Mouse (Mus musculus) lung, postnatal 0 days (tissue): Measurements from ENCODE around the gene Ccdc85b. TPM values are rescaled to one million over a fixed set of nuclear protein-coding genes. Genes with fewer than 3 reads are reported as not detected.

Source experiments
- ATAC-seq: fragments of 200-750 bp; cut with Nextera tagmentation; 2 replicates; pipeline ENCODE4 v1.8.0; 2017; ENCODE audit warnings: moderate library complexity
- DNase-seq: peaks from one replicate; pipeline ENCODE4 v3.0.0-alpha.2; 2016; ENCODE audit warnings: low spot score
- H3K27ac ChIP-seq: fragments of 300-500 bp; sonication (generic); 2 replicates; pipeline ENCODE4 v1.5.1; 2014; ENCODE audit warnings: antibody characterized with exemption, mild to moderate bottlenecking, low read length, mixed read lengths
- H3K27me3 ChIP-seq: fragments of 300-500 bp; sonication (generic); replicated peaks from 2 replicates; pipeline ENCODE4 v1.6.1; 2014; ENCODE audit warnings: low read length, mixed read lengths; ENCODE audit not compliant: insufficient read depth
- H3K36me3 ChIP-seq: fragments of 300-500 bp; sonication (generic); 2 replicates; pipeline ENCODE4 v1.6.1; 2014; ENCODE audit warnings: low read length, mixed read lengths; ENCODE audit not compliant: insufficient read depth
- H3K4me1 ChIP-seq: fragments of 300-500 bp; sonication (generic); 2 replicates; pipeline ENCODE4 v1.6.1; 2014; ENCODE audit warnings: antibody characterized with exemption, low read depth, low read length, mixed read lengths; ENCODE audit not compliant: insufficient read depth
- H3K4me2 ChIP-seq: fragments of 300-500 bp; sonication (generic); replicated peaks from 2 replicates; pipeline ENCODE4 v1.6.1; 2014; ENCODE audit warnings: low read depth, mild to moderate bottlenecking, low read length, moderate library complexity, mixed read lengths
- H3K4me3 ChIP-seq: fragments of 300-500 bp; sonication (generic); 2 replicates; pipeline ENCODE4 v1.5.1; 2014; ENCODE audit warnings: low read depth, low read length
- H3K9ac ChIP-seq: fragments of 300-500 bp; sonication (generic); replicated peaks from 2 replicates; pipeline ENCODE4 v1.6.1; 2014; ENCODE audit warnings: low read depth, mild to moderate bottlenecking
- H3K9me3 ChIP-seq: fragments of 300-500 bp; sonication (generic); 2 replicates; pipeline ENCODE4 v1.6.1; 2016; ENCODE audit warnings: low read length, mixed read lengths
- CTCF ChIP-seq: IDR thresholded peaks from 2 replicates; pipeline ENCODE4 v1.5.1; 2016; ENCODE audit warnings: antibody characterized with exemption, mild to moderate bottlenecking
- EP300 ChIP-seq: IDR thresholded peaks from 2 replicates; pipeline ENCODE4 v1.6.1; 2016; ENCODE audit warnings: antibody characterized with exemption, mild to moderate bottlenecking, control low read depth
- WGBS: fragments of 180-500 bp; shearing (Covaris S2); extraction: QIAGEN DNeasy Blood & Tissue Kit; methylation state at CpG from one replicate; pipeline ENCODE4 v1.1.7; 2014; 5-methylcytosine and 5-hydroxymethylcytosine counted together
- polyA plus RNA-seq: library from polyadenylated mRNA; unstranded; fragments of >200 nt; fragmentation: Nextera tagmentation; extraction: Ambion mirVana; gene quantifications from 2 replicates; pipeline ENCODE4 v1.2.1, GENCODE M21; 2015

The Ccdc85b gene
- polyA plus RNA-seq, 1 experiment from 2014 or later: 14.4 TPM

GRCm38 (mm10) chr19:5459896-5460295, 2.2 kb upstream of the Ccdc85b start:
- Histone ChIP-seq H3K9me3 (no peaks in the 10 kb centered on the region), H3K4me2 (peak overlapping the region; percentile 71), H3K4me3 (peak overlapping the region; percentile 78), H3K4me1 (peaks cover 13% of the 10 kb centered on the region), H3K27me3 (no peaks in the 10 kb centered on the region), H3K9ac (no peak overlapping the region), H3K27ac (0 out of 2 replicates have a peak overlapping the region, but pooled peaks have one; percentile 73), H3K36me3 (peaks cover 2% of the 10 kb centered on the region; the same call in 1 of the 2 replicates)
- no peak for ATAC-seq
- TF ChIP-seq EP300 (no peak), CTCF (no peak)
- WGBS: 24% methylated on average over 3 of the region's 3 CpGs
- no peak for DNase-seq

GRCm38 (mm10) chr19:5459019-5459418, 1.3 kb upstream of the Ccdc85b start:
- no peaks in the 10 kb centered on the region for H3K9me3 ChIP-seq
- no peaks in the 10 kb centered on the region; the same call in 1 of the 2 replicates for H3K36me3 ChIP-seq
- no peak for TF ChIP-seq EP300
- TF ChIP-seq CTCF: no peak
- no peak overlapping the region for H3K9ac ChIP-seq
- no peaks in the 10 kb centered on the region for H3K27me3 ChIP-seq
- no peak overlapping the region for H3K4me2 ChIP-seq
- 58% methylated on average over 7 of the region's 7 CpGs for WGBS
- H3K4me3 ChIP-seq: no peak overlapping the region
- DNase-seq (no peak), ATAC-seq (no peak)
- H3K27ac ChIP-seq: no peak overlapping the region
- peaks cover 13% of the 10 kb centered on the region for H3K4me1 ChIP-seq

GRCm38 (mm10) chr19:5456922-5457745, 560 bp downstream of the Ccdc85b start:
- TF ChIP-seq CTCF (peak; percentile 35), EP300 (no peak)
- WGBS: under 1% methylated on average over 63 of the region's 70 CpGs
- Histone ChIP-seq H3K27ac (peak overlapping the region; percentile 92), H3K4me1 (peaks cover 13% of the 10 kb centered on the region), H3K9ac (peak overlapping the region; percentile 74), H3K27me3 (no peaks in the 10 kb centered on the region), H3K36me3 (no peaks in the 10 kb centered on the region), H3K9me3 (no peaks in the 10 kb centered on the region), H3K4me3 (peak overlapping the region; percentile 79), H3K4me2 (peak overlapping the region; percentile 98)
- ATAC-seq (peak; percentile 92), DNase-seq (peak; percentile 97)

- peak overlapping the region; percentile 74 for H3K9ac ChIP-seq
- ATAC-seq (peak; percentile 31), DNase-seq (peak; percentile 44)
- TF ChIP-seq CTCF (no peak), EP300 (peak; percentile 55)
- peaks cover 13% of the 10 kb centered on the region for H3K4me1 ChIP-seq
- WGBS: 1% methylated on average over 26 of the region's 26 CpGs
- no peaks in the 10 kb centered on the region for H3K27me3 ChIP-seq
- H3K9me3 ChIP-seq: no peaks in the 10 kb centered on the region
- H3K4me3 ChIP-seq: peak overlapping the region; percentile 79
- no peaks in the 10 kb centered on the region for H3K36me3 ChIP-seq
- peak overlapping the region; percentile 92 for H3K27ac ChIP-seq
- H3K4me2 ChIP-seq: peak overlapping the region; percentile 98
Observed at GRCm38 (mm10) chr19:5456241-5456921, 1.3 kb downstream of the Ccdc85b start.

GRCm38 (mm10) chr19:5455568-5455967, 2.1 kb downstream of the Ccdc85b start:
- Histone ChIP-seq H3K9ac (0 out of 2 replicates have a peak overlapping the region, but pooled peaks have one; percentile 74), H3K36me3 (no peaks in the 10 kb centered on the region), H3K27ac (peak overlapping the region; percentile 92), H3K4me2 (peak overlapping the region; percentile 98), H3K4me1 (peaks cover 13% of the 10 kb centered on the region), H3K27me3 (no peaks in the 10 kb centered on the region), H3K9me3 (no peaks in the 10 kb centered on the region), H3K4me3 (peak overlapping the region; percentile 79)
- ATAC-seq (no peak), DNase-seq (no peak)
- WGBS: 48% methylated on average over 8 of the region's 8 CpGs
- no peak for TF ChIP-seq CTCF
- no peak for TF ChIP-seq EP300

- no peak for DNase-seq
- Histone ChIP-seq H3K27me3 (no peaks in the 10 kb centered on the region), H3K36me3 (no peaks in the 10 kb centered on the region), H3K9me3 (no peaks in the 10 kb centered on the region), H3K27ac (no peak overlapping the region), H3K4me3 (peak overlapping the region; percentile 79), H3K4me2 (peak overlapping the region; percentile 98), H3K9ac (0 out of 2 replicates have a peak overlapping the region, but pooled peaks have one; percentile 3), H3K4me1 (peaks cover 12% of the 10 kb centered on the region)
- TF ChIP-seq CTCF (no peak), EP300 (no peak)
- ATAC-seq: no peak
- 52% methylated on average over 12 of the region's 12 CpGs for WGBS
Observed at GRCm38 (mm10) chr19:5455037-5455436, 2.7 kb downstream of the Ccdc85b start.
